Mouse (Mus musculus): ENCODE results near the gene Prkca.

Prkca gene

GRCm38 (mm10) chr11:107914634-107915226, 429.0 kb downstream of the Prkca start, which contains the start of gene Cacng5:
Cacng5 (minus strand) TSS chr11:107915055.
- peak; percentile 52 to 70 for DNase-seq

- no peak for DNase-seq
These were observed 430.4 kb downstream of the Prkca start for GRCm38 (mm10) chr11:107913317-107913716.

- DNase-seq: no peak
These were observed 438.4 kb downstream of the Prkca start for GRCm38 (mm10) chr11:107905364-107905763.

DNA sequence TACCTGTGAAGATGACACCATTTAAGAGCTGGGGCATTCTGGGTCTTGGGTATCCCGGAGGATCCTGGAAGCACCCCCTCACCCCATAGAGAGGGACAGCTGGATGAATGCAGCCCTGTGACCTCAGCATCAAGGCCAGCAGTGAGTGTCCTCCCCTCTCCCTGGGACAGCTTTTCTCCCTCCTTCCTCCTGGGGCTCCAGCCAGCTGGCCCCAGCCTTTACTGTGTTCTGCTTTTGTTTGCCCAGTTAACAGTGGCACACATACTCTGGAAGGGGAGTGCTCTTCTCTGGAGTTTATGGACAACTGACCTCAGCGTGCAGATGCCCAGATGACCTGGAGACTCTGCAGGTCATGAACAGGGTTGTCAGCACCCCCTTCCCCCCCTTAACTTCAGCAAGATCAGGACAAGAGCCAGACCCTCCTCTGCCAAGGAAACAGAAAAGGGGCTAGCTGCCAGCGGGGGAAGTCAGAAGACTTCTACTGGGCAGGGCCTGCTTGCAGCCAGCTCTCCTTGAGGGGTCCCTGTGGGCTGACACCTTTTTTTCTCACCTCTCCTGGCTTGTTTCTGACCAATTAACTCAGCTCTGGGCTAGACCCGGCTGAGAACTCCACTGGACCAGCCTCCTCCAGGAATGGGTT, 439.6 kb downstream of the Prkca start:
- DNase-seq: peak in 1 of 2 experiments; percentile 11

DNA sequence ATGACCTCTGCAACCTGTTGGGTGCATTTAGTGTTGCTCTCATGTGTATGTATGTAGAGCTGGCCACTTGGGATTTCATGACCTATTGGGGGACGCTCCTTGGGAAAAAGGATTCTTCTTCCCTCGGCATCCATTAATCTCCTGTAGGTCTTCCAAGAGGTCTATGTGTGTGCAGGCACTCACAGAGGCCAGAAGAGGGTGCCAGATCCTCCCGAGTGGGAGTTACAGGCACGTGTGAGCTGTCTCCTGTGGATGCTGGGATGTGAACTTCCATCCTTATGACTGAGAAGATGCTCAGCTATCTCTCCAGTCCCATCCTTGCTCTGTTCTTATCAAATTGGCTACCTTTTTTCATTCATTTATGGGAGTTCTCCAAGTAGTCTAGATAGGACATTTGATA, 443.3 kb downstream of the Prkca start:
- DNase-seq: peak in 1 of 2 experiments; percentile 9

- no peak for DNase-seq
These were observed 445.0 kb downstream of the Prkca start for GRCm38 (mm10) chr11:107898698-107899097.

- no peak for DNase-seq
These were observed 448.1 kb downstream of the Prkca start for GRCm38 (mm10) chr11:107895635-107896034.

GRCm38 (mm10) chr11:107891377-107891776, 452.4 kb downstream of the Prkca start:
- DNase-seq: peak in 1 of 2 experiments; percentile 5

DNA sequence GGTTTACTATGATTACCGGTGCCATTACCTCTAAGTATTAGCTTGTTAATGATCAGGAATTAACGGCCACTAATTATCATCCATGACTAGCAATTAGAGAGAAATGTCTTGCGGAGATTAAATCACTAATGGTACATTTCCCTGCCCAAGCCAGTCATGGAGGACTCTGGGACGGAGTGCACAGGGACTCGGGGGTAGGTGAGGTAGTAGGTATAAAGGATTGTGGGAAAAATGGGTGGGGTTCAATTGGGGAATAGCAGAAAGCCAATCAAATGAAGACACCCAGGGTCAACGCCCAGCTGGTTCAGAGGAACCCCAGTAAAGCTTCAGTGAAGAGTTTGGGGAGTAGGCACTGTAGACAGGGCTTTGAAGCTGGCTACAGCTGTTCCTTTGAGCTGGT, 456.4 kb downstream of the Prkca start:
- no peak for DNase-seq

All from kidney, postnatal 4 days (tissue).